Mouse (Mus musculus): Measurements from ENCODE around the gene Nifk. TPM values are rescaled to one million over a fixed set of nuclear protein-coding genes. Genes with fewer than 3 reads are reported as not detected.

Gene Nifk
- total and polyA plus RNA-seq, 2 experiments: 4.8 to 20.8 TPM

GRCm38 (mm10) chr1:118297719-118298118 is 23.9 kb upstream of the Nifk start:
- Histone ChIP-seq H3K27ac (replicated peaks; ENCODE audit: insufficient read depth, low read depth, low read length) (no peak overlapping the region), H3K79me2 (ENCODE audit: control insufficient read depth, insufficient read depth, low read length) (no peaks in the 10 kb centered on the region), H3K9ac (ENCODE audit: low read depth, low read length) (no peak overlapping the region), H3K4me3 (ENCODE audit: insufficient read depth, low read depth, low read length) (no peak overlapping the region), H3K4me1 (ENCODE audit: control insufficient read depth, insufficient read depth, low read length) (no peaks in the 10 kb centered on the region), H3K27me3 (ENCODE audit: control insufficient read depth, insufficient read depth, low read length) (no peaks in the 10 kb centered on the region), H3K36me3 (ENCODE audit: control insufficient read depth, insufficient read depth, low read length) (peaks cover 54% of the 10 kb centered on the region)
- 79% methylated on average over 2 of the region's 2 CpGs for WGBS
- DNase-seq (ENCODE audit: extremely low read depth, low read depth, low spot score): no peak
- TF ChIP-seq CTCF (IDR thresholded peaks at IDR 0.05; ENCODE audit: low read depth, low read length) (no peak), POLR2A (IDR thresholded peaks at IDR 0.05; ENCODE audit: extremely low read depth, insufficient read depth, low read length) (no peak)

- under 1% methylated on average over 67 of the region's 67 CpGs for WGBS
- H3K27ac ChIP-seq (replicated peaks; ENCODE audit: insufficient read depth, low read depth, low read length): peak overlapping the region; percentile 93
- peak overlapping the region; percentile 72 for H3K9ac ChIP-seq (ENCODE audit: low read depth, low read length)
- DNase-seq (ENCODE audit: extremely low read depth, low read depth, low spot score): peak; percentile 78
- H3K36me3 ChIP-seq (ENCODE audit: control insufficient read depth, insufficient read depth, low read length): peaks cover 11% of the 10 kb centered on the region; the same call in 1 of the 2 replicates
- no peaks in the 10 kb centered on the region; the same call in 1 of the 2 replicates for H3K79me2 ChIP-seq (ENCODE audit: control insufficient read depth, insufficient read depth, low read length)
- H3K27me3 ChIP-seq (ENCODE audit: control insufficient read depth, insufficient read depth, low read length): no peaks in the 10 kb centered on the region
- no peaks in the 10 kb centered on the region for H3K4me1 ChIP-seq (ENCODE audit: control insufficient read depth, insufficient read depth, low read length)
- H3K4me3 ChIP-seq (ENCODE audit: insufficient read depth, low read depth, low read length): peak overlapping the region; percentile 66
- TF ChIP-seq CTCF (IDR thresholded peaks at IDR 0.05; ENCODE audit: low read depth, low read length) (no peak), POLR2A (IDR thresholded peaks at IDR 0.05; ENCODE audit: extremely low read depth, insufficient read depth, low read length) (0 out of 2 replicates have a peak, but pooled peaks have one; percentile 42)
These were observed 10.6 kb upstream of the Nifk start for GRCm38 (mm10) chr1:118310780-118311621.

GRCm38 (mm10) chr1:118311622-118312326 is 9.9 kb upstream of the Nifk start, which contains the start of gene Tsn:
Gene Tsn, minus strand, starts transcription at chr1:118311739.
- Histone ChIP-seq H3K27ac (replicated peaks; ENCODE audit: insufficient read depth, low read depth, low read length) (peak within 1 kb of the TSS; percentile 93), H3K4me1 (ENCODE audit: control insufficient read depth, insufficient read depth, low read length) (no peaks in the 10 kb centered on the region), H3K9ac (ENCODE audit: low read depth, low read length) (peak within 1 kb of the TSS; percentile 72), H3K79me2 (ENCODE audit: control insufficient read depth, insufficient read depth, low read length) (no peaks in the 10 kb centered on the region; the same call in 1 of the 2 replicates), H3K36me3 (ENCODE audit: control insufficient read depth, insufficient read depth, low read length) (peaks cover 6% of the 10 kb centered on the region; the same call in 1 of the 2 replicates), H3K4me3 (ENCODE audit: insufficient read depth, low read depth, low read length) (peak within 1 kb of the TSS; percentile 66), H3K27me3 (ENCODE audit: control insufficient read depth, insufficient read depth, low read length) (no peaks in the 10 kb centered on the region)
- no peak for TF ChIP-seq POLR2A (IDR thresholded peaks at IDR 0.05; ENCODE audit: extremely low read depth, insufficient read depth, low read length)
- TF ChIP-seq CTCF (IDR thresholded peaks at IDR 0.05; ENCODE audit: low read depth, low read length): no peak
- WGBS: 48% methylated on average over 12 of the region's 12 CpGs
- DNase-seq (ENCODE audit: extremely low read depth, low read depth, low spot score): no peak

- H3K36me3 ChIP-seq (ENCODE audit: control insufficient read depth, insufficient read depth, low read length): no peaks in the 10 kb centered on the region; the same call in 1 of the 2 replicates
- no peak overlapping the region for H3K4me3 ChIP-seq (ENCODE audit: insufficient read depth, low read depth, low read length)
- no peaks in the 10 kb centered on the region for H3K27me3 ChIP-seq (ENCODE audit: control insufficient read depth, insufficient read depth, low read length)
- no peak overlapping the region for H3K9ac ChIP-seq (ENCODE audit: low read depth, low read length)
- TF ChIP-seq POLR2A (IDR thresholded peaks at IDR 0.05; ENCODE audit: extremely low read depth, insufficient read depth, low read length) (no peak), CTCF (IDR thresholded peaks at IDR 0.05; ENCODE audit: low read depth, low read length) (peak; percentile 24; the same call in 1 of the 2 replicates)
- peak; percentile 30 for DNase-seq (ENCODE audit: extremely low read depth, low read depth, low spot score)
- peaks cover 6% of the 10 kb centered on the region for H3K4me1 ChIP-seq (ENCODE audit: control insufficient read depth, insufficient read depth, low read length)
- peaks cover 17% of the 10 kb centered on the region for H3K79me2 ChIP-seq (ENCODE audit: control insufficient read depth, insufficient read depth, low read length)
- 68% methylated on average over 2 of the region's 2 CpGs for WGBS
- no peak overlapping the region for H3K27ac ChIP-seq (replicated peaks; ENCODE audit: insufficient read depth, low read depth, low read length)
These were observed 943 bp upstream of the Nifk start for GRCm38 (mm10) chr1:118320696-118321095.

GRCm38 (mm10) chr1:118334749-118335713 is 13.4 kb downstream of the Nifk start:
- no peak for TF ChIP-seq POLR2A (IDR thresholded peaks at IDR 0.05; ENCODE audit: extremely low read depth, insufficient read depth, low read length)
- TF ChIP-seq CTCF (IDR thresholded peaks at IDR 0.05; ENCODE audit: low read depth, low read length): no peak
- H3K27ac ChIP-seq (replicated peaks; ENCODE audit: insufficient read depth, low read depth, low read length): peak overlapping the region; percentile 97
- H3K9ac ChIP-seq (ENCODE audit: low read depth, low read length): peak overlapping the region; percentile 64

More at GRCm38 (mm10) chr1:118334749-118335713, 13.4 kb downstream of the Nifk start:
- H3K27me3 ChIP-seq (ENCODE audit: control insufficient read depth, insufficient read depth, low read length): no peaks in the 10 kb centered on the region
- H3K36me3 ChIP-seq (ENCODE audit: control insufficient read depth, insufficient read depth, low read length): peaks cover 34% of the 10 kb centered on the region
- H3K4me3 ChIP-seq (ENCODE audit: insufficient read depth, low read depth, low read length): no peak overlapping the region
- peaks cover 8% of the 10 kb centered on the region; the same call in 1 of the 2 replicates for H3K4me1 ChIP-seq (ENCODE audit: control insufficient read depth, insufficient read depth, low read length)
- peak; percentile 89 for DNase-seq (ENCODE audit: extremely low read depth, low read depth, low spot score)
- H3K79me2 ChIP-seq (ENCODE audit: control insufficient read depth, insufficient read depth, low read length): no peaks in the 10 kb centered on the region
- 26% methylated on average over 9 of the region's 9 CpGs for WGBS

Measured in liver, adult 2 months (tissue).